Mouse (Mus musculus): ENCODE measurements around the gene Bcl9.

DNA sequence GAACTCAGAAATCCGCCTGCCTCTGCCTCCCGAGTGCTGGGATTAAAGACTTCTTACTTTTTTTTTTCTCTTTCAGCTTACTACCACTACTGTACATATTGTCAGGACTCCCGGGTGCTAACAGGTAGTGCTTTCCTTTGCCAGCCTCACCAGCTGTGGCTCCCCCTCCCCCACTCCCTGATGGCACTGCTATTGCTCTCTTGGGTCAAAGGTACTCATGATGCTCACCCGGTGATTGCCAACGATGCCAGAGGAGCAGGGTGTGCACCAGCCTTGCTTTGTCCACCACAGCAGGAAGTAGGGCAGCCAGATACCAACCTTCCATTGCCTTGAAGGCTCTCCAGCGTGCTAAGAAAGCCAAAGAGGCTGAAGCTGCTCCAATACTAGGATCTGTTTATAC is 141.3 kb downstream of the Bcl9 start:
- TF ChIP-seq CTCF (IDR thresholded peaks at IDR 0.05) (no peak), POLR2A (IDR thresholded peaks at IDR 0.05; ENCODE audit: insufficient read depth, low read depth, low read length) (no peak)

All from heart, adult 2 months (tissue).